Mouse (Mus musculus): Measurements from ENCODE around the gene Nfkbie. TPM values are rescaled to one million over a fixed set of nuclear protein-coding genes. Genes with fewer than 3 reads are reported as not detected.
A peak's percentile ranks its signal among the peaks of the same experiment; 100 is the strongest.

Nfkbie gene
- total and polyA plus RNA-seq, 3 experiments = 78.7 to 136 (median 90.0) TPM

DNA sequence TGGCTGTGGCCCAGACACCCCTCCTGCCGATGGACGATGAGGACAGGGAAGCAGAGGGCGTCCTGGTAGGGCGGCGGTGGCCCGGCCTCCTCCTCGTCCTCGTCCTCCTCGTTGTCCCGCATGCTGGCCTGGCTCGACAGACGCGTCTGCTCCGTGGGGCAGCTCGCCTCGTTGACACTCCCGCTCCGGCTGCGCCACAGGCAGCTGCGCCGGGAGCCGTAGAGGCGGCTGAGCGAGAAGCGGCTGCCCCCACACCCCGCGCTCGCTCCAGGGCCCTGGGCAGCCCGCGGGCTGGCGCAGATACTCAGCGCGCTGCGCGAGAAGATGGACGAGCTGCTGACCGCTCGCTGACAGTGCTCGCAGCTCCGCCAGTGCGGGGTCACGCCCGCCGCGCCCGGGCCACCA lies 10.6 kb upstream of the Nfkbie start:
- no peak overlapping the region for H3K4me2 ChIP-seq (ENCODE audit: insufficient read depth, low read depth, poor library complexity, severe bottlenecking)
- TF ChIP-seq MXI1 (IDR thresholded peaks at IDR 0.05; ENCODE audit: low read depth, low read length) (no peak), POLR2A (IDR thresholded peaks at IDR 0.05; ENCODE audit: low read depth, low read length) (no peak), SIN3A (IDR thresholded peaks at IDR 0.05; ENCODE audit: low read length) (no peak), BHLHE40 (IDR thresholded peaks at IDR 0.05; ENCODE audit: low read depth, low read length) (no peak)
- peaks cover 40% of the 10 kb centered on the region for H3K27me3 ChIP-seq (replicated peaks)

DNA sequence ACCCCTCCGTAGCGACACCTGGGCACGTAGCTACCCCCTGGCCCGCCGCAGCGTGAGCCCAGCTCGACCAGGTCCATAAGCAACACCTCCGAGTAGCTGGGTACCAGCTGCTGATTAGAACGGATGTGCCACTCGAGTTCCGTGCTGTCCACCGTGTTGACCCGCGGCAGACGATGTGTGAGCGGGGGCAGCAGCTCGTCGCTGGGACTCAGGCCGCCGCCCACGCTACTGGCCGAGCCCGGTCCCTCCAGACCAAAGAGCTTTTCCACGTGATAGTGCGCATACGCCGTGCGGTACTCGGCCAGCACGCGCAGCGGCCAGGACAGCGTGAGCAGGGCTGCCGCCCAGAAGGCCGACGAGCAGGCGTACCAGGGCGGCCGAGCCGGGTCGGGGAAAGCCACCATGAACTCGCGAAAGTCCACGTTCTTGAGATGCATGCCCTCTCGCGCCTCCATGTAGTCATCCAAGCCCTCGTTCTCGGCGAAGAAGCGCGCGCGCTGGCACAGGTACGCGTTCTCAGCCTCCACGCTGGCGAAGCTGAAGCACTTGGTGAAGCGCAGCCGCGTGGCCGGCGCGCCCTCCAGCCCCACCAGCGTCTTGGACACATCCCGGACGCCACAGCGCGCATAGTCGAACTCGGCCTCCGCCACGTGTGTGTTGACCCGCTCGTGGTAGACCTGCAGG lies 10.1 kb upstream of the Nfkbie start:
- Histone ChIP-seq H3K27ac (ENCODE audit: insufficient read depth, low read depth) (no peak overlapping the region), H3K9me3 (replicated peaks; ENCODE audit: low read length) (peaks cover 2% of the 10 kb centered on the region), H3K4me2 (ENCODE audit: insufficient read depth, low read depth, poor library complexity, severe bottlenecking) (no peak overlapping the region), H3K9ac (ENCODE audit: insufficient read depth, low read depth) (no peak overlapping the region), H3K27me3 (replicated peaks) (peaks cover 37% of the 10 kb centered on the region), H3K36me3 (replicated peaks in 1 of 2; ENCODE audit: control insufficient read depth in 1 of 2, insufficient read depth in 1 of 2, low read length in 1 of 2) (no peaks in the 10 kb centered on the region), H3K4me3 (replicated peaks in 1 of 3; ENCODE audit: low read depth in 2 of 3, low read length in 2 of 3, poor library complexity in 1 of 3) (no peak overlapping the region), H3K79me2 (replicated peaks; ENCODE audit: control insufficient read depth, extremely low read depth, insufficient read depth, poor library complexity, severe bottlenecking) (no peaks in the 10 kb centered on the region), H3K4me1 (ENCODE audit: control insufficient read depth in 1 of 2, insufficient read depth in 2 of 2) (peaks cover 16% of the 10 kb centered on the region in 2 experiments)
- dilution Hi-C loops (cut with MboI; ENCODE audit: extremely low pct_ligation_motif_present, extremely low pct_unique_long_range_greater_than_20kb, low sequenced_read_pairs) = no loop called here
- no peak for TF ChIP-seq MYC (IDR thresholded peaks at IDR 0.05; ENCODE audit: low read depth, low read length)
- TF ChIP-seq ELF1 (IDR thresholded peaks at IDR 0.05; ENCODE audit: low read depth, low read length) = no peak
- no peak for TF ChIP-seq ZMIZ1 (IDR thresholded peaks at IDR 0.05; ENCODE audit: low read depth, low read length)
- no peak for TF ChIP-seq TCF12 (IDR thresholded peaks at IDR 0.05; ENCODE audit: low read depth, low read length)
- no peak for TF ChIP-seq PAX5 (IDR thresholded peaks at IDR 0.05; ENCODE audit: low read length)
- no peak for TF ChIP-seq MXI1 (IDR thresholded peaks at IDR 0.05; ENCODE audit: low read depth, low read length)
- TF ChIP-seq TBP (conservative IDR thresholded peaks at IDR 0.05; ENCODE audit: low read depth, low read length) = no peak
- no peak for TF ChIP-seq RAD21 (IDR thresholded peaks at IDR 0.05; ENCODE audit: low read depth, low read length)
- DNase-seq (ENCODE audit: extremely low read depth) = no peak
- in situ Hi-C loops (cut with MboI; ENCODE audit: low pct_ligation_motif_present, low pct_unique_long_range_greater_than_20kb, low sequenced_read_pairs) = no loop called here

More for the DNA sequence above, 10.6 kb upstream of the Nfkbie start:
- peaks cover 2% of the 10 kb centered on the region for H3K9me3 ChIP-seq (replicated peaks; ENCODE audit: low read length)
- no peaks in the 10 kb centered on the region for H3K79me2 ChIP-seq (replicated peaks; ENCODE audit: control insufficient read depth, extremely low read depth, insufficient read depth, poor library complexity, severe bottlenecking)
- DNase-seq (ENCODE audit: extremely low read depth) = no peak
- no peak overlapping the region for H3K9ac ChIP-seq (ENCODE audit: insufficient read depth, low read depth)
- H3K27ac ChIP-seq (ENCODE audit: insufficient read depth, low read depth) = no peak overlapping the region
- in situ Hi-C loops (cut with MboI; ENCODE audit: low pct_ligation_motif_present, low pct_unique_long_range_greater_than_20kb, low sequenced_read_pairs) (no loop called here), dilution Hi-C loops (cut with MboI; ENCODE audit: extremely low pct_ligation_motif_present, extremely low pct_unique_long_range_greater_than_20kb, low sequenced_read_pairs) (no loop called here)
- H3K4me1 ChIP-seq (ENCODE audit: control insufficient read depth in 1 of 2, insufficient read depth in 2 of 2) = peaks cover 16% of the 10 kb centered on the region in 2 experiments
- H3K36me3 ChIP-seq (replicated peaks in 1 of 2; ENCODE audit: control insufficient read depth in 1 of 2, insufficient read depth in 1 of 2, low read length in 1 of 2) = no peaks in the 10 kb centered on the region
- peak overlapping the region in 1 of 3 experiments; percentile 26 for H3K4me3 ChIP-seq (replicated peaks in 1 of 3; ENCODE audit: low read depth in 2 of 3, low read length in 2 of 3, poor library complexity in 1 of 3)

DNA sequence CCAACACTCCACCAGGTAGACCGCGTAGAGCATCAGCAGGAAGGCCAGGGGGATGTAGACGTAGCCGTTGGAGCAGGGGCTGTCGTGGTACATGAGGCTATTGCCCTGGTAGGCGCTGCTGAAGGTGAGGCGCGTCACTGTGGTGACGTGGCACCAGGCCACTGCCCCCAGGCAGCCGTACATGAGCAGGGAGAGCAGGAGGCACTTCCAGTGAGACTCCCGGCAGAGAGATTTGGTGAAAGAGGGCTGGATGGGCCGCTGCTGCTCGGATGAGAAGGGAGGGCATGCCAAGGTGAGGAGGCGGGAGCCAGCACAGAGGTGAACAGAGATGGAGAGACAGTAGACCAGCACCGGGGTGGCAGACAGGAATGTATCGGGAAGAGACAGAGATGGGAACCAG lies 8.6 kb upstream of the Nfkbie start:
- Histone ChIP-seq H3K79me2 (replicated peaks; ENCODE audit: control insufficient read depth, extremely low read depth, insufficient read depth, poor library complexity, severe bottlenecking) (no peaks in the 10 kb centered on the region), H3K36me3 (replicated peaks in 1 of 2; ENCODE audit: control insufficient read depth in 1 of 2, insufficient read depth in 1 of 2, low read length in 1 of 2) (no peaks in the 10 kb centered on the region), H3K27me3 (replicated peaks) (peaks cover 22% of the 10 kb centered on the region), H3K9me3 (replicated peaks; ENCODE audit: low read length) (peaks cover 2% of the 10 kb centered on the region), H3K4me2 (ENCODE audit: insufficient read depth, low read depth, poor library complexity, severe bottlenecking) (no peak overlapping the region), H3K27ac (ENCODE audit: insufficient read depth, low read depth) (no peak overlapping the region), H3K4me3 (replicated peaks in 1 of 3; ENCODE audit: low read depth in 2 of 3, low read length in 2 of 3, poor library complexity in 1 of 3) (no peak overlapping the region), H3K4me1 (ENCODE audit: control insufficient read depth in 1 of 2, insufficient read depth in 2 of 2) (peaks cover 23 to 27% of the 10 kb centered on the region in 2 experiments), H3K9ac (ENCODE audit: insufficient read depth, low read depth) (no peak overlapping the region)
- in situ Hi-C loops (cut with MboI; ENCODE audit: low pct_ligation_motif_present, low pct_unique_long_range_greater_than_20kb, low sequenced_read_pairs) = no loop called here
- no peak for TF ChIP-seq MYC (IDR thresholded peaks at IDR 0.05; ENCODE audit: low read depth, low read length)
- TF ChIP-seq CHD1 (IDR thresholded peaks at IDR 0.05; ENCODE audit: low read depth, low read length) = no peak
- TF ChIP-seq TCF12 (IDR thresholded peaks at IDR 0.05; ENCODE audit: low read depth, low read length) = no peak
- TF ChIP-seq ZC3H11A (IDR thresholded peaks at IDR 0.05; ENCODE audit: low read depth, low read length) = no peak
- dilution Hi-C loops (cut with MboI; ENCODE audit: extremely low pct_ligation_motif_present, extremely low pct_unique_long_range_greater_than_20kb, low sequenced_read_pairs) = no loop called here
- no peak for DNase-seq (ENCODE audit: extremely low read depth)

Data from CH12.LX (cell line).